Mouse (Mus musculus): ENCODE measurements around the gene Trabd.

Gene Trabd

DNA sequence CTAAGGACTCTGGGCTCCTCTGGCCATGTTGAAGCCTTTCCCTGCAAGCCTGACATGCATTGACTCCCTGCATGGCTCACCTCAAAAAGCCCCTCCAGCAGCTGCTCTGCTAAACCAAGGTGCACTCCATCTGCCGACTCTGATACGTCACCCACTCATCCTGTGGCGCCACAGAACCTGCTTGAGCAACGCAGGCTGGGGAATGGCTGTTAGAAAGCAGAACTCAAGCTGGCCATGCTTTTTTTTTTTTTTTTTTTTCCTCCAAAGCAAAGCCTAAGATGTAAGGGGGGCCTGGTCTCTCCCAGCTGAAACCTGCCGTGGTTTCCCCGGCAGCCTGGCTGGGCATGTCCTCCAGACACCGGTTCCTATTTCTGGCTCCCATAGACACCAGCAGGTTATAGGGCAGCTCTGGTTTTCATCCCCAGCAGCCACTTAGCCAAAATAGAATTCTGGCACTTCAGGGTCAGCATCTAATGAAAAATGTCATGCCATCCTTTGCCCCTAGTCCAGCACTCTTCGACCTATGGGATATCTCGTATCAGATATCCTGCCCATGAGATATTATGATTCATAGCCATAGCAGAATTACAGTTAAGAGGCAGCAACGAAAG is 826 bp upstream of the Trabd start:
- in situ Hi-C loops (cut with MboI; ENCODE audit: low pct_unique_long_range_greater_than_20kb in 1 of 2, low sequenced_read_pairs in 2 of 2, unreplicated experiment in 1 of 2), result no loop called here

DNA sequence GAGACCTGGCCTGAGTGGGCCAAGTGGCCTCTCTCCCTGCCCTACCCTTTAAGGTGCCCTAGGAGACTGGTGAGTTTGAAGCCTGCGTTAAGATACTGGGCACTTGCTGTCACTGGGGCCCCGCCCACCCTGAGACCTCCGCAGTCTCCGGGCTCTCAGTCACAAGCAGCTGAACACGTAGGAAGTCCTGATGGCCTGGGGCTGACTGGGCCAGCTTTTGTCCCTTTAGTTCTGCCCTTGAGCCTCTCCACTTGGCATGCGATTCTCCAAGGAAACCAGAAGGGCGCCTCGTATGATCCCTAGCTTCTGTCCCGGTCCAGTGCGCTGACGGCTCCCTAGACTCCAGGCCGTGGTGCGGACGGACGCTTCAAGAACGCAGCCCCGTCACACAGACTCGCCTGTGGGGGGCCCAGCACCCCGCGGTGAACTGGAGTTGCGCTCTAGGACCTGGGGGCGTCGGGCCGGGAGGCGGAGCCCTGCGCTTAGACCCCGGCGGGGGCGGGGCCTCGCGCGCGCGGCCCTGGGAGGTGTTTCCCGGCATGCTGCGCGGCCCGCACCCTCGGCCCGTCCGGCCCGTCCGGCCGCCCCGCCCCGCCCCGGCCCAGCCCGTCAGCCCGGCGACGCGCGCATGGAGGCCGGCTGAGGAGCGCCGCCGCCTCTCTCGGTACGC is 689 bp downstream of the Trabd start:
- in situ Hi-C loops (cut with MboI; ENCODE audit: low pct_unique_long_range_greater_than_20kb in 1 of 2, low sequenced_read_pairs in 2 of 2, unreplicated experiment in 1 of 2), result no loop called here

DNA sequence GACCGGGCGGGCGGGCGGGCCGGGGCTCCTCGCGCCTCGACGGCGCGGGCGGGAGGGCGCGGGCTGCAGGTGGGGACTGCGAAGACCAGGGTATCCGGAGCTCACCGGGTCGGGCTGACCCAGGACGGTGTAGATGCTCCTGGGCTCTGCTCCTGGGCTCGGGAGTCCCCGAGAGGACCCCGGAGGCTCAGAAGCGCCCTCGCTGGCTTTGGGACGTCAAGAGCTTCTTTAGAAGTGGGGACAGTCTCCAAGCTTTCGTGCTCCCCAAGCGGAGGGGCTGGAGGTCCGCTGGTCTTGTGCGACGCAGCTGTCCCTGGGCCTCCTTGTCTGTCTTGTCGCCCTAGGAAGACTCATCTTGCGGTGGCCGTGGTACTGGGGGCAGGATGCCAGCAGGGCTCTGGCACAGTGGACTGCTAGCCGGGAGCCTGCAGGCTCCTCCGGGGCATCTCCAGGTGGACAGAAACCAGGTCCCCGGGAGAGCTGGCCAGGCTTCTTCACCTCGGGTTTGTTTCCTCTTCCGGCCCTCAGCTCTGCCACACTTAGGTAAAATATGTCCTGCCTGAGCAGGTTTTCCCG is 1.3 kb downstream of the Trabd start:
- in situ Hi-C loops (cut with MboI; ENCODE audit: low pct_unique_long_range_greater_than_20kb in 1 of 2, low sequenced_read_pairs in 2 of 2, unreplicated experiment in 1 of 2), result no loop called here

DNA sequence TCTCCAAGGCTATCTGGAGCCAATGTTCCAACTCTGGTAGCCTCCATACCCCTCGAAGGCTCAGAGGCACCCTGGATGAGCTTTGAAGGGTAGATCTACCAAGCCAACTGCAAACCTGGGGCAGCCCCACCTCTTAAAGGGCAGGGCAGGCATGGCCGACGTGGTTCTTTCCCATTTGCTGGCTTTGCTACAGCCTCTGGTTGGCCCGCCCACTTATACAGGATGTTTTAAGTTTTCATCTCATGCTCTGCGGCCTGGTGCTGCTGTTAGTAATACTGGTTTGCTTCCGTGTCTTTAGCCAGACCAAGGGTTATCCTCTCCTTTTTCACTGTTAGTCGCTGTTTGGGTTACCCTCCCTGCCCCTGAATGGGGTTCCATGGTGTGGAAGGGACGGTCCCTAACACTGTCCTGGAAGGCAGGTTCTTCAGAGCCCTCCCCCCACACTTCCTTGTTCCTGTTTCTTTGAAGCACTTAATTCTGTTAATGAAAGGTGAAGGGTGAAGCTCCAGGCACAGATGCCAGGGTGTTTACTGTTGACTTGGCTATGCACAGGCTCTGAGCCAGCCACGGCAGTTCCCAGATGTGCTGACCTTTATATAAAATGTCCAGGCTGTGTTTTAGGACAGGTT is 3.4 kb downstream of the Trabd start:
- in situ Hi-C loops (cut with MboI; ENCODE audit: low pct_unique_long_range_greater_than_20kb in 1 of 2, low sequenced_read_pairs in 2 of 2, unreplicated experiment in 1 of 2), result no loop called here

DNA sequence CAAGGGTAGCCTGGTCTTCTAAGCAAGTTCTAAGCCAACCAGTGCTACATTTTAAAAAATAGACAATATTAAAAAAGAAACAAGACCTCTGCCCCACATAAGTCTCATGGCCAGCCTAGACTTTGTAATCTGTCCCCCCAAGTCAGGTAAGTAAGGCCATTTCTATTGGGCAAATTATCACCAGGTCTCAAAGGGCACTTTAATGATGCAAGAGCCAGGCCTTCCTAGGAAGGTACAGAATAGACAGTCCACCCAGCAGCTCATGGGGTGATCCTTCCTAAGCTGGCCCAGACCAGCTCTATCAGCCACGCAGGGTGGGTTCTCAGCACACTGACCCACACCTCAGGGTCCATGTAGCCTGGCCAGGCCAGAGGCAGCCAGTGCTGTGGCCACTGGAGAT is 9.0 kb downstream of the Trabd start:
- in situ Hi-C loops (cut with MboI; ENCODE audit: low pct_unique_long_range_greater_than_20kb in 1 of 2, low sequenced_read_pairs in 2 of 2, unreplicated experiment in 1 of 2), result no loop called here

DNA sequence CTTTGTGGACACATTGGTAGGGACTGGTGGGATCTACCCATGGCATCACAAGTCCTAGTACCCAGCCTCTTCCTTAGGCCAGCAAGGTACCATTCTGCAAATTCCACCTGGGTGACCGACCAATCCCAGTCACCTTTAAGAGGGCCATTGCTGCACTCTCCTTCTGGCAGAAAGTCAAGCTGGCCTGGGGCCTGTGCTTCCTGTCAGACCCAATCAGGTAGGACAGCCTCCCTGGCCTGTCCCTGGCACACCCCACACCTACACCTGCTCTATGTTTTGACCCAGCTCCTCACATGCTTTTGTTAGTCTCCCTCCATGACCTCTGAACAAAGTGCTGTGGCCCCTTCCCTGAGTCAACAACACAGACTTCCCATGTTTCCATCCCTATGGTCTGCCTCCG is 9.9 kb downstream of the Trabd start:
- in situ Hi-C loops (cut with MboI; ENCODE audit: low pct_unique_long_range_greater_than_20kb in 1 of 2, low sequenced_read_pairs in 2 of 2, unreplicated experiment in 1 of 2), result no loop called here

DNA sequence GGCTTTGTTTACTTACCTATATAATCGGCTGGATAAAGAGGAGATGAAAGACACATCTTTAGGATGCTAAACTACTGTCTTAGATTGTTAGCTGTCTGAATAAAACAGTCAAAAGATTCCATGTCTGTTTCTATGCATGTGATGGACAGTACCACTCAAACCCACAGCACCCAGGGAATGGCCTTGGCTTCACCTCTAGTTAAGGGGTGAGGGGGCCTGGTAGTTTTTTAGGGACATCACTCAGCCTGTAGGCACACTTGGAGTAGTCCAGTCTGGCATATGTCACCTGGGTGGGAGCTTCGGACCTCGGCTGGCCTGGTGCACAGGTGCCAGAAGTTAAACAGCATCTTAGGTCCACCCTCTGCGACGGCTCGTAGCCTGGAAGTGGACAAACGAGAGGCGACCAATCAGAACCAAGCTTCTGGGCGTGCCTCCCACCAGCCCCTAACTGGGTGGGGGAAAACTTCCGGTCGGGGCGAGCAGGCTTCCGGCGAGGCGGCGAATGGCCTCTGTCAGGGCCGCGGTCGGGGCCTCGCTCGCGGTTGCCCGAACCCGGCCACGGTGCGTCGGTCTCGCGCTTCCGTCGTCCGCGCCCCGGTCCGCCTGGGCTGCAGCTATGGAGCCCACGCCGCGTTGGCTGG is 13.8 kb downstream of the Trabd start, which contains the start of gene Selenoo:
Selenoo (plus strand) TSS at position 478 of the 641 bp plus-strand sequence.
- in situ Hi-C loops (cut with MboI; ENCODE audit: low pct_unique_long_range_greater_than_20kb in 1 of 2, low sequenced_read_pairs in 2 of 2, unreplicated experiment in 1 of 2), result no loop called here

DNA sequence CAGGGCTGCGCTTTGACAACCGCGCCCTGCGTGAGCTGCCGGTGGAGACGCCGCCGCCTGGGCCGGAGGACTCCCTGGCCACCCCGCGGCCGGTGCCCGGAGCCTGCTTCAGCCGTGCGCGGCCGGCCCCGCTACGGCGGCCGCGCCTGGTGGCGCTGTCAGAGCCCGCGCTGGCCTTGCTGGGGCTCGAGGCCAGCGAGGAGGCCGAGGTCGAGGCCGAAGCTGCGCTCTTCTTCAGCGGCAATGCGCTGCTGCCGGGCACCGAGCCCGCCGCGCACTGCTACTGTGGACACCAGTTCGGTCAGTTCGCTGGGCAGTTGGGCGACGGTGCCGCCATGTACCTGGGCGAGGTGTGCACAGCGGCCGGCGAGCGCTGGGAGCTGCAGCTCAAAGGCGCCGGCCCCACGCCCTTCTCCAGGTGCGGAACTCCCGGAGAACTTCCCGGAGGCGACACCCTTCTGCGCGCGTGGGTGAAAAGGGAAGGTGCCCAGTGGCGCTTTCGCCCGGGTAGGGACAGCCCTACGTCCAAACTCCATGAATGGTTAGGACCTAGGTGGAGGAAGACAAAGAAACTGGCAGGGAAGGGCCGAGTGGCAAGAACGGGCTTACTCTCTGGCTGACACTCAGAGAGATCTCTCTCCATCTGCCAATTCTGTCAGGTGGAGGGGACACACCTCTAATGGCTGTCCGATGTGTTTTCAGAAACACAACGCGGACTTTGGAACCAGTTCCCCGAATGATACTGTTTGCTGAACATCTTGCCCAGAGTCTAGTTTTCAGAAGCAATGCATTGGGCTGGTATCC is 14.5 kb downstream of the Trabd start:
- in situ Hi-C loops (cut with MboI; ENCODE audit: low pct_unique_long_range_greater_than_20kb in 1 of 2, low sequenced_read_pairs in 2 of 2, unreplicated experiment in 1 of 2), result no loop called here

DNA sequence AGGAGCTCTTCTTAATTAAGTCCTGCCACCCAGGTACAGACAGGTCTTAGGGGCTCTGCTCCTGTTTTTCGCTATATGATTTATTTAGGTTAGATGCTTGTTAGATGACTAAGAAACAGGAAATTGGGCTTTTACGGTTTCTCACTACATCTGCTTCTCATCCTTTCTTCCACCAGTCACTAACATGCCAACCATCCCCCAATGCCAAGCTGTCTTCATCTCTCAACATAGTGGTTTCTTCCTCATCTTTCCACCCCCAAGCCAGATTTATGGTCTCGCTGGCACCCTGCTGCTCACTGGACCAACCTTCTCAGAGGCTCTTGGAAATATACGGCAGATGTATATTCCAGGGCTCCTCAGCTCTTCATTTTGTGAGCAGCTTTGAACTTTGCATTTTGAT is 15.7 kb downstream of the Trabd start:
- in situ Hi-C loops (cut with MboI; ENCODE audit: low pct_unique_long_range_greater_than_20kb in 1 of 2, low sequenced_read_pairs in 2 of 2, unreplicated experiment in 1 of 2), result no loop called here

DNA sequence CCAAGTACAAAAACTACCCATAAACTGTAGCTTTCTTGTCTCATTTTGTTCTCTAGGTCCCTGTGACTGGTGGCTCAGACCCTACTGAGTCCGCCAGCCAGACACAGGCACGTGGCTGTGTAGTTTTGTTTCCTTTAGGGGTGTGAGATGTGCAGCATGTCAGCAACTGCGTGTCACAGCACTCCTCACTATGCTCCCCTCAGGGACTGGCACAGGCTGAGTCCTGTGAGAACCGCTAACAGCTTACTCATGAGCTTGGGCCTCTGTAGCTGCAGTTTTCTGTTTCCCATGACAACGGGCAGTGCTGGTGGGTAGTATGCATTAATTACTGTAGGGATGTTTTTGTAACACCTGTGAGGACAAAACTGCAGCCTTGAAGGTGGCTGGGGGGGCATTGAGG is 17.3 kb downstream of the Trabd start:
- in situ Hi-C loops (cut with MboI; ENCODE audit: low pct_unique_long_range_greater_than_20kb in 1 of 2, low sequenced_read_pairs in 2 of 2, unreplicated experiment in 1 of 2), result no loop called here

DNA sequence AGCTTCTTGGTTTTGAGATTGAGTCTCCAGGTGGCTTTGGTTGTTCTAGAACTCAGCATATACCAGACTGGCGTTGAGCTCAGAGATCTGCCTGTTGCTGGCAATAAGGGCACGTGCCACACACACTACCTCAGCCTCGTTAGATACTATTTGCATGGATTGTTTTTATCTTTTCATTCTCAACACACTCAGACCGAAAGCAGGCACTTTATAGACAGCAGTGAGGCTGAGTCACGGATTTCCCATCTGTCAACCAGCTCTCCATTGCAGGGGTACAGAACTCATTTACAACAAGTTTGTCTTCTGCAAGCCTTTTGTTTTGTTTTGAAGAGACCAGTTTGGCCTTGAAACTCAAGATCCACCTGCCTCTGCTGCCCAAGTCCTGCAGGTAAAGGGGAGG is 22.5 kb downstream of the Trabd start:
- in situ Hi-C loops (cut with MboI; ENCODE audit: low pct_unique_long_range_greater_than_20kb in 1 of 2, low sequenced_read_pairs in 2 of 2, unreplicated experiment in 1 of 2), result no loop called here

DNA sequence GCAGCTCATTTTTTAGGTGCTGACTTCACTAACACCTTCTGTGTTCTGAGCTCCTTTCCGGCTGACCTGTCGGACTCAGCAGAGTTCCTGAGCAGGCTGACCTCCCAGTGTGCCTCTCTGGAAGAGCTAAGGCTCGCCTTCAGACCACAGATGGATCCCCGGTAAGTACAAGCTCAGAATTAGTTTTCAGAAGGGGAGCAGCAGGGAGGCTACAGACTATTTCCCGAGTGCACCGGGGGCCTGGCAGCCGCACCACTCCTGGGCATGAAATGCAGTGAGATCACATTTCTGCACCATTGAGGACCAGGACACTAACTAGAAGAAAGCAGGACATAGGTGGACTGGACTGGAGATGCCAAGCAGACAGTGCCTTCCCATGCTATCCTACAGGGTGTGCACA is 23.7 kb downstream of the Trabd start:
- in situ Hi-C loops (cut with MboI; ENCODE audit: low pct_unique_long_range_greater_than_20kb in 1 of 2, low sequenced_read_pairs in 2 of 2, unreplicated experiment in 1 of 2), result no loop called here

DNA sequence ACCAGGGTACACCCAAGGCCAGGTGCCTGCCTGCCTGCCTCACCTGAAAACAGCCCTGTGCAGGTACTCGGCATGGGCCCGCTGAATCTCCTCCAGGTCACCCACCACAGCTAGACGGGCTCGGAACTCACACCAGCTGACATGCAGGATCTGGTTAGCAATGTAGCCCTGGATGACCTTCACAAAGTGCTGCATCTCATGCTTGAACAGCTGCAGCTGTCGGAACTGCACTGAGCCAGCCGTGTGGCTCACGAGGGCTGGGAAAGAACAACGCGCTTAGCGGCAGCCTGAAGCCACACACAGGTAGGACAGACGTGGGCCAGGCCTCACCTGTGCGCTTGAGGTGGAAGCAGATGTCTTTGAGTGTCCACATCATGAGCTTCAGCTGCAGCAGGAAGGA is 25.9 kb downstream of the Trabd start:
- in situ Hi-C loops (cut with MboI; ENCODE audit: low pct_unique_long_range_greater_than_20kb in 1 of 2, low sequenced_read_pairs in 2 of 2, unreplicated experiment in 1 of 2), result no loop called here

DNA sequence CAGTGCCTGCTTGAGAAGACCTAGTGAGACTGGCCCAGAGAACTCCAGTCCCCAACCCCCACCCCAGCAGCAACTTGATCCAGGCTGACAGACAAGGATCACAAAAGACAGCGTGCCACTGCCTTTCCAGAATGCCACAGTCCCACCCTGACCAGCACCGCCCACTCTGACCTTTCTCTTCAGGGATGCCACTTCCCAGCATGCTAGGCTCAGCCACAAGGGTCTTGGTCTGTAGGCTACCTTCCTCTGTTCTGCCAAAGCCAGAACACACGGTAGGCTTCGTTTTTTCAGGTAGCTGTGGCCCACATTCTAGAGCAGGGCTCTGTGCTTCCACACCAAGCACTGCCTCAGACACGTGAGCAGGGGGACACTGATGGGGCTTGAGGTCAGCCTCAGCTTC is 27.7 kb downstream of the Trabd start:
- in situ Hi-C loops (cut with MboI; ENCODE audit: low pct_unique_long_range_greater_than_20kb in 1 of 2, low sequenced_read_pairs in 2 of 2, unreplicated experiment in 1 of 2), result no loop called here

DNA sequence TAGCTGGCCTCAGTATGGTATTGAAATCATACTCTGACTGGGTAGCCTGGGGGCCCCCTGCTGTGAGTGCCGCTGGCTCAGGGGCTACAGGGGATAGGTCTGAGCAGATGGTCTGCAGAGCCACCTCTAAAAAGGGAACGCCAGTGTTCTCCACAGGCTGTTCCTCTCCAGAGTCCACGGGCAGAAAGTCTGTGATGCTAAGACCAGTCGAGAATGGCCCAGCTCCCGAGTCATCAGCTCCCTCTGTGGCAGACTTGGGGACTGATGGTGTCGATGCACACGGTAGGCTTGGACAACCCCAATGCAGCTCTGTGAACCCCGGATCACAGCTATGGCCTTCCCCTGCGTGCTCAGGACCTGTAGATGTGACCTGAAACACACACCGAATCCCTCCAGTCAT is 29.0 kb downstream of the Trabd start:
- in situ Hi-C loops (cut with MboI; ENCODE audit: low pct_unique_long_range_greater_than_20kb in 1 of 2, low sequenced_read_pairs in 2 of 2, unreplicated experiment in 1 of 2), result no loop called here

DNA sequence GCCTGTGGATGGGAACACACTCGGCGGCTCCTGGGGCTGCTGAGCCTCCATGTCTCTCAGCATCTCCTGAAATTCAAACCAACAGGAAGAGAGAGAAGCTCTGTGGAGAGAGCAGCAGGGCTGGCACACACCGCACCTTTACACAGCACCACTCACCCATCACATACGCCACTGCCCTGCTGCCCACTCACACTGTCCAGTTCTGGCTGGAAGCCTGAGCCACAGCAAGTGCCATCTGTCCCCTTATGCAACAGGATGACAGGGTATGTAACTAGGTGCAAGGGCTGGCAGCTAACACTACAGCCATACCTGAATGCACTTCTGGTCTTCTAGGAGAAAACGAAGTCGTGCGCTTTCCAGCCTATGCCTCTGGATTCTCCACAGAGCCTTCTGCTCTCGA is 29.5 kb downstream of the Trabd start:
- in situ Hi-C loops (cut with MboI; ENCODE audit: low pct_unique_long_range_greater_than_20kb in 1 of 2, low sequenced_read_pairs in 2 of 2, unreplicated experiment in 1 of 2), result no loop called here

DNA sequence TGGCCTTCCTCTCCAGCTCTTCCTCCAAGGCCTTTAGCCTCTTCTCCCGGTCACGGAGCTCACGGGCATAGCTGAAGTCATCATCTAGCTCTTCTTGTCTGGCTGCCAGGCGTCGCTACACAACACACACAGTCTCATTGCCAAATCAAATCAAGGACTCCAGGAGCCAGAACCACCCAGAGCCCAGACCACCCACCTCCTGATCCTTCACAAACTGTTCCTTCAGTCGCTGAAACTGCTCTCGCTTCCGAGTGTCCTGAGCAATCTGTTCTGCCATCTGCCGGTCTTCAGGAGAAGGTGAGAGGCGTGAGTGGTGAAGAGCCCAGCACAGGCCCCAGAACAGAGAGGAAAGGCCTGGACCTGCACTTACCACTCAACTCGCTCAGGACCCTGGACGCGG is 31.1 kb downstream of the Trabd start:
- in situ Hi-C loops (cut with MboI; ENCODE audit: low pct_unique_long_range_greater_than_20kb in 1 of 2, low sequenced_read_pairs in 2 of 2, unreplicated experiment in 1 of 2), result no loop called here

DNA sequence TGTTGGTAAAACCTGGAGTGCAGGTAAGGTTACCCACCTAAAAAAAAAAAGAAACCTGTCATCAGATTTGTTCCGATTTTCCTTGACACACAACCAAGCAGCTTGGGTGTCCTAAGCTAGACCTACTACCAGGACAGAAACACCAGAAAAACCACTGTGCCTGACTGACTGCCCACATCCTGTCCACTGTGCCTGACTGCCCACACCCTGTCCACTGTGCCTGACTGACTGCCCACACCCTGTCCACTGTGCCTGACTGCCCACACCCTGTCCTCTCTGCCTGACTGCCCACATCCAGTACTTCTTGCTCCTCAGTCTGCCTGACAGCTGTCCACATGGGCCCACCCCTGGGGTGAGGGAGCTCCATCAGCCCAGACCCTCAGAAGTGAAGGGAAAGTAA is 32.1 kb downstream of the Trabd start:
- in situ Hi-C loops (cut with MboI; ENCODE audit: low pct_unique_long_range_greater_than_20kb in 1 of 2, low sequenced_read_pairs in 2 of 2, unreplicated experiment in 1 of 2), result no loop called here

DNA sequence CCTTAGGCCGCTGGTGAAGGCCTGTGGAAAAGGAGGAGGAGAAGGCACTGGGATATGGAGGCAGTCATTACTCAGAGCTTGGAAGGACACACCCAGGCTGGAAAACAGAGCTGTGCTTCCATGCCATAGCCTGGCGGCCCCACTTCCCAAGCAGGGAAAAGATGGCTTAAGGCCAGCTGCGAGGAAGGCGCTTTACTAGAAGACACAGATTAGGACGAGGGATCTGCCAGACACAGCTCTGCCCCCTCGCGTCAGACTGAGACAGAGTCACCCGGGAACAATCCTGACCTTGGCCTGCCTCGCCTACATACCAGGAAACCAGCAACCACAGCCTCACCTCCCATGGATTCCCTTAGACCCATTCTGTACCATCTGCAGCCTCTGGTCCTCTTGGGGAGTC is 35.2 kb downstream of the Trabd start:
- in situ Hi-C loops (cut with MboI; ENCODE audit: low pct_unique_long_range_greater_than_20kb in 1 of 2, low sequenced_read_pairs in 2 of 2, unreplicated experiment in 1 of 2), result no loop called here

Measured in mouse embryonic stem cell (cell line).